Comparison of ENCODE assay signal across 9 mouse cellular contexts in the genomic region with DNA sequence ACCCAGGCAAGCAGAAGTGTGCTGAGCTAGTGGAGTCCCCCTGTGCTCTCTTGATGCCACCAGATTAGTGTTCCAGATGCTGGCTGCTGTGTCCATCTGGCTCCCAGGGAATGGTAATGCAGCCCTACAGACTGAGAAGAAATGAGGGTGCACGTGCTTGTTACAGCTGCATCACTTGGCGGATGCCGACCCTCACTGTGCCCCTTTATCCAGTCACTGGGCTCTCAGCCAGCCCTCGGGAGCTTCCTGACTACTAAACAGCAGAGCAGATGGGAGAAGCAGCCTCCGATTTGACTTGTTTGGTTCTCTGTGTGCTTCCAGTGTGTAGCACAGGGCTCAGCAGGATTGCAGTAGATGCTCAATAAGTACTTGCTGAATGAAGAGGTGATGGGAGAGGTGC.
DNase-seq lines count a peak whose midpoint lies in the region; ATAC-seq and TF ChIP-seq lines count a peak whose summit lies in the region.
"Had no signal": no experiment of that assay in that cellular context is flagged by ENCODE, and none has a peak within 500 bp of the region (broad histone marks: within the 10 kb centered on the region; RNA-seq: fewer than 3 reads in every experiment).

No protein-coding gene starts in this region.

- no peak overlapping the region for H3K4me2 ChIP-seq in limb, embryonic 14.5 days (replicated peaks; ENCODE audit: low read depth, low read length, severe bottlenecking)
- H3K4me2 ChIP-seq in stomach, postnatal 0 days (replicated peaks; ENCODE audit: low read depth): no peak overlapping the region
- H3K4me2 ChIP-seq: liver, embryonic 15.5 days had no signal

- TF ChIP-seq POLR2A in limb, embryonic 14.5 days (IDR thresholded peaks at IDR 0.05; ENCODE audit: borderline replicate concordance, extremely low read depth, insufficient read depth, insufficient read length): no peak

- H3K9me3 ChIP-seq in limb, embryonic 14.5 days (ENCODE audit: control insufficient read depth, low read length): no peaks in the 10 kb centered on the region
- no peaks in the 10 kb centered on the region for H3K9me3 ChIP-seq in limb, embryonic 10.5 days (replicated peaks)
- no peaks in the 10 kb centered on the region for H3K9me3 ChIP-seq in stomach, postnatal 0 days (ENCODE audit: control insufficient read depth, low read length)
- H3K9me3 ChIP-seq: liver, embryonic 15.5 days had no signal

- no peak for ATAC-seq in limb, embryonic 14.5 days (ENCODE audit: low FRiP score, low read depth)
- no peak for ATAC-seq in stomach, postnatal 0 days (ENCODE audit: low FRiP score, low TSS enrichment)

- no peak overlapping the region for H3K27ac ChIP-seq in limb, embryonic 14.5 days (replicated peaks; ENCODE audit: low read depth, low read length)
- no peak overlapping the region for H3K27ac ChIP-seq in limb, embryonic 10.5 days
- H3K27ac ChIP-seq in stomach, postnatal 0 days (replicated peaks): no peak overlapping the region
- H3K27ac ChIP-seq: kidney, postnatal 0 days; liver, embryonic 15.5 days had no signal

- DNase-seq in limb, embryonic 14.5 days (ENCODE audit: low spot score): peak; percentile 4
- no peak for DNase-seq in limb, embryonic 10.5 days (ENCODE audit: low spot score)
- DNase-seq in frontal cortex, adult 2 months (ENCODE audit: extremely low spot score in 1 of 2, low spot score in 1 of 2): peak; percentile 3 to 16
- DNase-seq in layer of hippocampus, adult 9-11 months: peak; percentile 52
- DNase-seq in right cerebral cortex, postnatal 25 days: peak; percentile 16
- DNase-seq in stomach, postnatal 0 days (ENCODE audit: low spot score): no peak
- no peak for DNase-seq in adrenal gland, postnatal 10 days

- H3K27me3 ChIP-seq in limb, embryonic 14.5 days (ENCODE audit: control insufficient read depth, insufficient read depth, low read length): no peaks in the 10 kb centered on the region
- 0 out of 2 replicates have a peak, but pooled peaks cover 4% of the 10 kb centered on the region for H3K27me3 ChIP-seq in limb, embryonic 10.5 days (ENCODE audit: low read depth, poor library complexity, severe bottlenecking)
- H3K27me3 ChIP-seq in stomach, postnatal 0 days (ENCODE audit: control insufficient read depth, insufficient read depth, low read length): no peaks in the 10 kb centered on the region
- H3K27me3 ChIP-seq: liver, embryonic 15.5 days had no signal

- H3K36me3 ChIP-seq in limb, embryonic 14.5 days (ENCODE audit: control insufficient read depth, insufficient read depth, low read length): no peaks in the 10 kb centered on the region
- no peaks in the 10 kb centered on the region for H3K36me3 ChIP-seq in limb, embryonic 10.5 days
- no peaks in the 10 kb centered on the region for H3K36me3 ChIP-seq in stomach, postnatal 0 days (ENCODE audit: control insufficient read depth, insufficient read depth, low read length)
- H3K36me3 ChIP-seq: liver, embryonic 15.5 days had no signal

- H3K4me1 ChIP-seq in limb, embryonic 14.5 days (ENCODE audit: control insufficient read depth, insufficient read depth, low read length): peaks cover 5% of the 10 kb centered on the region; the same call in 1 of the 2 replicates
- peaks cover 7% of the 10 kb centered on the region for H3K4me1 ChIP-seq in limb, embryonic 10.5 days
- H3K4me1 ChIP-seq in stomach, postnatal 0 days (replicated peaks; ENCODE audit: control insufficient read depth, insufficient read depth): no peaks in the 10 kb centered on the region
- H3K4me1 ChIP-seq: liver, embryonic 15.5 days had no signal

- TF ChIP-seq CTCF in stomach, postnatal 0 days (IDR thresholded peaks at IDR 0.05; ENCODE audit: low read depth): no peak

- no peak overlapping the region for H3K9ac ChIP-seq in limb, embryonic 14.5 days (ENCODE audit: low read depth, low read length, severe bottlenecking)
- H3K9ac ChIP-seq in stomach, postnatal 0 days (ENCODE audit: low read length): no peak overlapping the region
- H3K9ac ChIP-seq: liver, embryonic 15.5 days had no signal

- TF ChIP-seq EP300 in stomach, postnatal 0 days (optimal IDR thresholded peaks at IDR 0.05): no peak

- 54% methylated on average over 5 of the region's 5 CpGs for WGBS in limb, embryonic 14.5 days
- 86% methylated on average over 5 of the region's 5 CpGs for WGBS in limb, embryonic 10.5 days
- 50% methylated on average over 5 of the region's 5 CpGs for WGBS in stomach, postnatal 0 days

- H3K4me3 ChIP-seq in limb, embryonic 14.5 days (replicated peaks; ENCODE audit: low read length): no peak overlapping the region
- no peak overlapping the region for H3K4me3 ChIP-seq in limb, embryonic 10.5 days
- no peak overlapping the region for H3K4me3 ChIP-seq in stomach, postnatal 0 days (ENCODE audit: low read depth, low read length)
- H3K4me3 ChIP-seq: liver, embryonic 15.5 days had no signal

Comparison
In these comparisons a context has a peak if more than half of its experiments do, and no peak if none do; other contexts are left out.
1. DNase-seq: peak in limb, embryonic 14.5 days (single experiment), frontal cortex, adult 2 months (2 of 2), layer of hippocampus, adult 9-11 months (single experiment) and right cerebral cortex, postnatal 25 days (single experiment); none in limb, embryonic 10.5 days (single experiment), stomach, postnatal 0 days (single experiment) and adrenal gland, postnatal 10 days (single experiment).